Mouse (Mus musculus) MEL (cell line): ENCODE results near the gene Cga.

Experiments used
- BHLHE40 ChIP-seq: IDR thresholded peaks from 2 replicates; pipeline ENCODE4 v1.6.1; 2012; ENCODE audit warnings: low read depth, mild to moderate bottlenecking, inconsistent platforms, low read length, improper control_type of control experiment, borderline replicate concordance
- CTCF ChIP-seq, 3 experiments: IDR thresholded peaks in 2 of 3; conservative IDR thresholded peaks in 1 of 3; 2 replicates each; pipeline ENCODE4 v1.5.1; 2011 to 2012; ENCODE audit warnings: low read length in 3 of 3, low read depth in 2 of 3, mild to moderate bottlenecking in 2 of 3, improper control_type of control experiment in 1 of 3, inconsistent platforms in 1 of 3, mixed read lengths in 1 of 3, moderate library complexity in 1 of 3; ENCODE audit not compliant: control insufficient read depth in 1 of 3, insufficient read depth in 1 of 3, poor library complexity in 1 of 3, severe bottlenecking in 1 of 3
- EP300 ChIP-seq, 2 experiments: IDR thresholded peaks; 2 replicates each; pipeline ENCODE4 v1.6.1; 2011; ENCODE audit warnings: improper control_type of control experiment in 2 of 2, low read length in 2 of 2, low read depth in 1 of 2, mild to moderate bottlenecking in 1 of 2
- MAX ChIP-seq: IDR thresholded peaks from 2 replicates; pipeline ENCODE4 v1.6.1; 2011; ENCODE audit warnings: low read length, improper control_type of control experiment
- POLR2A ChIP-seq, 2 experiments: IDR thresholded peaks; 2 replicates each; pipeline ENCODE4 v1.6.1; 2011 to 2012; ENCODE audit warnings: low read length in 2 of 2, mild to moderate bottlenecking in 2 of 2, control low read depth in 1 of 2, improper control_type of control experiment in 1 of 2, low read depth in 1 of 2, moderate library complexity in 1 of 2; ENCODE audit not compliant: control insufficient read depth in 1 of 2, insufficient read depth in 1 of 2, poor library complexity in 1 of 2
- POLR2AphosphoS5 ChIP-seq: IDR thresholded peaks from 2 replicates; pipeline ENCODE4 v1.6.1; 2012; ENCODE audit warnings: low read depth, borderline replicate concordance, mild to moderate bottlenecking, inconsistent platforms, low read length, moderate library complexity, mixed read lengths
- UBTF ChIP-seq: IDR thresholded peaks from 2 replicates; pipeline ENCODE4 v1.6.1; 2012; ENCODE audit warnings: low read depth, mild to moderate bottlenecking, inconsistent platforms, low read length, improper control_type of control experiment, moderate library complexity, borderline replicate concordance; ENCODE audit not compliant: insufficient read depth

DNA sequence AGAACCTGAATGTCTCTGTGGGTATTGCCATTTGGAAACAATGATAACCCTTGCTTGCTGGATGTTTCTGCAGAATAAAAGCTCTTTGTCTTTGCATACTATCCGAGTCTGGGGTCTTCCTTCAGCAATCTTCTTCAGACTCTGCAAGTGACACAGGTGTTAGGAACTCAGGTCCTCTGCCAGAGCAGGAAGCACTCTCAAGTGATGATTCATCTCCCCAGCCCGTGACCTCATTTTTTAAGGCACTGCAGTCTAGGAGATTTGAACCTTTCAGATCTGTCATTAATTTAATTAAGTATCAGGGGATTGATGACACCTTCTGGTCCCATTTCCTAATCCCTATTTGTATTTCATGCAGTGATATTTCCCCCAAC lies 3.8 kb upstream of the Cga start:
- TF ChIP-seq CTCF (IDR thresholded peaks at IDR 0.05 in 2 of 3, conservative IDR thresholded peaks at IDR 0.05 in 1 of 3; ENCODE audit: control insufficient read depth in 1 of 3, insufficient read depth in 1 of 3, low read depth in 2 of 3, low read length in 3 of 3, poor library complexity in 1 of 3, severe bottlenecking in 1 of 3) (no peak), POLR2A (IDR thresholded peaks at IDR 0.05; ENCODE audit: control insufficient read depth in 1 of 2, insufficient read depth in 1 of 2, low read depth in 1 of 2, low read length in 2 of 2, poor library complexity in 1 of 2) (no peak), POLR2AphosphoS5 (no peak), EP300 (IDR thresholded peaks at IDR 0.05; ENCODE audit: low read depth in 1 of 2, low read length in 2 of 2) (no peak), BHLHE40 (no peak; the same call in 1 of the 2 replicates), MAX (no peak), UBTF (no peak)
